Mouse (Mus musculus): ENCODE results near the gene Psg16.
A peak's percentile ranks its signal among the peaks of the same experiment; 100 is the strongest.

Gene Psg16

DNA sequence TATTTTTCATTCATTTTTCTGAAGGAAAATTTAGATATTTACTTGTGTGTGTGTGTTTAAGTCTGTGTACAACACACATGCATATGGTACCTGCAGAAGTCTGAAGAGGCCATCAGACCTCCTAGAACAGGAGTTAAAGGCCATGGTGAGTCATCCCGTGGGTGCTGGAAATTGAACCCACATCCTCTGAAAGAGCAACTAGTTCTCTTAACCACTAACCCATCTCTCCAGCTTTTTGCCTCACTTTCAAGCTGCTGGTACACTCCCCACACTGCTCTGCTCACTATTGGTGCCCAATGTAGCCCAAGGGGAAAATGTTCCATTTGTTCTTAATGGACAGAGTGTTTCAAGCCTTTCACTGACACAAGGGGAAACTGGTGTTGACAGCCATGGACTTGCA is 61.5 kb downstream of the Psg16 start:
- DNase-seq, result no peak

DNA sequence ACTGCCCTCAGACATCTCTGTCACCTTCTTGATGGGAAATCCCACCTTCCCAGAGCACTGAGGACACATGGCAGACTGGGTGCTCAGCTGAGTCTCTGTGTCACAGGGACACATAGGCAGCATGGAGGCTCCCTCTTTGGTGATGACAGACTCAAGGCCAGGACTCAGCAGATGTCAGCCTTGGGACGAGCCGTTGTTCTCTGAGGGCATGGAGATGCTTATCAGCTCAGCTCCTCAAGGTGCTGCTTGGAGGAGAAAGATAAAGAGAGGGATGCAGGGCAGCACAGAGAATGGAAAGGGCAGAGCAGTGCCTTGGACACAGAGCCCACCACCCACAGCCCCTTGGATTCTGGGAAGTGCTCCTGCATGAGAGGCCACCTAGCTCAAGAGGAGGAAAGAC is 76.1 kb downstream of the Psg16 start, which contains the start of gene Ceacam3:
Gene Ceacam3 (plus strand): TSS at position 352 of the 400 bp plus-strand sequence.
- no peak for DNase-seq

DNA sequence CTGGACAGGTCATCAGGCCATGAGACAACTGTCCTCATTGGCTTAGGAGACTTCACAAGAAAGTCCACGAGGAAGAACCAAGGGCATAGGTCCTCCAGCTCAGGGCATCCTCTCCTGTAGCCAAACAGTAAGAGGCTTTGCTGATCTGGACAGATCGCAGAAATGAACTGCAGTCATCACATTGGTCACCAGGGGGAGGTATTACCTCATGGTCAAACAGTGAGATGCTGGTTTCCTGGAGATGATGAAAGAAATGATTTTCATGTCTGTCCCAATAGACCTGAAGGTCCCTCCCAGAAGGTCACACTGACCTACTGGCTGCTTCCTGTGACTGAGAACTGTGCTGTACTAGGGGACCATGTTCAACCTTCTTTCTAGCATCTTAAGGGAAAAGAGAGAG is 81.8 kb downstream of the Psg16 start:
- peak in 1 of 2 experiments; percentile 12 for DNase-seq

DNA sequence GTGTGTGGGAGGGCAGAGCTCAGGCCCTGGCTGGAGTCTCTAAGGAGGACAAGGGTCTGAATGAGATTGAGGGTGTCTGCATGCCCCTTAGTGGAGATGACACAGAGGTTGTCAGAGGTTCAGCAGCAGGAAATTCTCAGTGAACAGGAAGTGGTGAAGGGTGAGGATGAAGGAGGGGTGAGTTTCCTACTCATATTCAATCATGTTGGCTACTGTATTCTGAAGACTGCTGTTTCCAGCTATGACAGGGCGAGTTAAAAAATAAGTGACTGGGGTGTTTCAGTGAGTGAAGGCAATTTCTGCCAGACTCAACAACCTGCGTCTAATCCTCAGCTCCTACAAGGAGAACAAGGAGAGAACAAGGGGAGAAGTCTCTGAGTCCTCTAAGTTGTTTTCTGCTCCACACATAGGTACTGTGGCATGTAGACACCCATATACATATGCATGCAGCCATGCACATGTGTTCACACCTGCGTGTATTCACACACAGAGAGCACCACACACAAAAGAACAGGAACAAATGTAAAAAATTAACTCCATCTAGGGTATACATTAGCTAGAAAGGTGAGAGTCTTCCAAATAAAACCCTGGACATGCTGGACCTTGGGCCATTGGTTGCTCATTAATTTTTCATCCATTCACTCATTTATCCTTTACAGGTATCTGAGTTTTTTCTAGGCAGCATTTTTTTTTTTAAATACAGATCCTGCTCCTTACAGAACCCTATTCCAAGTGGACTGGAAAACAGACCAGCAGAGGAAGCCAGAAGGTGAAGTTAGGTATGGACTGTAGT is 83.2 kb downstream of the Psg16 start:
- no peak for DNase-seq

DNA sequence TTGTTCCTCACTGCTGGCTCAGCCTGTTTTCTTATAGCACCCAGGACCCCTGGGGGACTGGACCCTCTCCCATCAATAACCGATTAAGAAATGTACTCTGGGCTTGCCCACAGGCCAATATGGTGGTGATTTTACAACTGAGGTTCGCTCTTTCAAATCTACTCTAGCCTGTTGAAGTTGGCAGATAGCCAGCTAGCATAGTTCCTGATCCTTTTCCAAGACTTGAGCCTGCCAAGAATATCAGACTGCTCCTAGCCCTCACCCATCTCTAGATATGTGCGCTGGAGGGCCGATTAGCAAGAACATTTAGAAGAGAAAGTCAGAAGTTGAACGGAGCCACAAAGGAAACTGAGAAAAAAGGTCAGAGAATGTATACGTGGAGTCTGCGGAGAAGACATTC is 85.2 kb downstream of the Psg16 start:
- DNase-seq, result no peak

DNA sequence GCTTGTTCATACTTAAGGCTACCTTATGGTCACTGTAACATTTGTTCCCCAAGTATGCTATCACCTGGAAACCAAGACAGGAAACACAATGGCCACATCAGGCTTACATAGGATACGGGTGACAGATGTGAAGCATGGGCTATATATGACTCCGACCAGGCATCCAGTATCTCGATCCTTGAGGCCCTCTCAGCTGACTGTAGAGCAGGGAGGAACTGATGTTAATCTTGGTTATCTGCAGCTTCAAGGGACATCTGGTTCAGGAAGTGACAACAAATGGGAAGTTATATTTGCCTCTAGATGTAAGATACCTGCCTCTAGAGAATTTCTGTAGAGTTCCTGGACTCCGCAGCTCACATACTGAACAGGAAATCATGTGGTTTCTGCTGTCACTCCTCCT is 98.0 kb downstream of the Psg16 start:
- DNase-seq, result no peak

Measured in lung, adult 18-20 months (tissue).